Mouse (Mus musculus) liver, embryonic 14.5 days (tissue): ENCODE results near the gene Ddah1. TPM values are rescaled to one million over a fixed set of nuclear protein-coding genes. Genes with fewer than 3 reads are reported as not detected.

Source experiments
- ATAC-seq: fragments of 200-750 bp; cut with Nextera tagmentation; 2 replicates; pipeline ENCODE4 v1.8.0; 2017; ENCODE audit warnings: moderate number of reproducible peaks, mild to moderate bottlenecking, moderate library complexity; ENCODE audit not compliant: insufficient read depth
- DNase-seq, 3 experiments: peaks; one replicate each; pipeline ENCODE4 v3.0.0-alpha.2; 2012 to 2013; ENCODE audit warnings: low read depth in 3 of 3, low spot score in 3 of 3
- H3K27ac ChIP-seq: fragments of 300-500 bp; sonication (generic); 2 replicates; pipeline ENCODE4 v1.5.1; 2014; ENCODE audit warnings: moderate library complexity, mild to moderate bottlenecking, control low read depth, inconsistent platforms
- H3K27me3 ChIP-seq: fragments of 300-500 bp; sonication (generic); 2 replicates; pipeline ENCODE4 v1.6.1; 2014; ENCODE audit warnings: mild to moderate bottlenecking, low read length, moderate library complexity; ENCODE audit not compliant: control insufficient read depth, insufficient read depth
- H3K36me3 ChIP-seq: fragments of 300-500 bp; sonication (generic); replicated peaks from 2 replicates; pipeline ENCODE4 v1.6.1; 2014; ENCODE audit warnings: low read depth; ENCODE audit not compliant: control insufficient read depth, insufficient read depth
- H3K4me1 ChIP-seq, 2 experiments: fragments of 200-500 bp in 1 of 2; fragments of 300-500 bp in 1 of 2; sonication (generic) in 1 of 2; replicated peaks; 2 replicates each; pipeline ENCODE4 v1.6.1; 2012 to 2014; ENCODE audit warnings: antibody characterized with exemption in 1 of 2, inconsistent platforms in 1 of 2, low read length in 1 of 2; ENCODE audit not compliant: control insufficient read depth in 2 of 2, insufficient read depth in 2 of 2
- H3K4me2 ChIP-seq: fragments of 300-500 bp; sonication (generic); 2 replicates; pipeline ENCODE4 v1.6.1; 2014; ENCODE audit warnings: low read depth, mild to moderate bottlenecking, control low read depth, moderate library complexity
- H3K4me3 ChIP-seq, 2 experiments: fragments of 200-500 bp in 1 of 2; fragments of 300-500 bp in 1 of 2; sonication (generic) in 1 of 2; 2 replicates each; pipeline ENCODE4 v1.5.1; 2012 to 2014; ENCODE audit warnings: low read depth in 2 of 2, low read length in 2 of 2, mild to moderate bottlenecking in 2 of 2, control low read depth in 1 of 2, inconsistent platforms in 1 of 2, moderate library complexity in 1 of 2; ENCODE audit not compliant: insufficient read depth in 1 of 2
- H3K9ac ChIP-seq: fragments of 300-500 bp; sonication (generic); replicated peaks from 2 replicates; pipeline ENCODE4 v1.6.1; 2014; ENCODE audit warnings: mild to moderate bottlenecking, control low read depth, moderate library complexity
- H3K9me3 ChIP-seq: fragments of 300-500 bp; sonication (generic); 2 replicates; pipeline ENCODE4 v1.6.1; 2016; ENCODE audit warnings: low read length, mixed read lengths; ENCODE audit not compliant: control insufficient read depth
- CTCF ChIP-seq: IDR thresholded peaks from 2 replicates; pipeline ENCODE4 v1.5.1; 2016; ENCODE audit warnings: antibody characterized with exemption, low read depth, control low read depth
- EP300 ChIP-seq: IDR thresholded peaks from 2 replicates; pipeline ENCODE4 v1.6.1; 2016; ENCODE audit warnings: antibody characterized with exemption, low read depth
- WGBS: fragments of 180-500 bp; shearing (Covaris S2); extraction: QIAGEN DNeasy Blood & Tissue Kit; methylation state at CpG from one replicate; pipeline ENCODE4 v1.1.7; 2014; ENCODE audit not compliant: insufficient replicate concordance; 5-methylcytosine and 5-hydroxymethylcytosine counted together
- polyA plus RNA-seq, 2 experiments: library from polyadenylated mRNA; depleted of rRNA in 1 of 2; stranded (reverse) in 1 of 2; unstranded in 1 of 2; fragments of >200 nt; fragmentation: Nextera tagmentation in 1 of 2; extraction: Ambion mirVana in 1 of 2; gene quantifications; 2 replicates each; pipeline versions ENCODE4 v1.2.1 to v1.2.3; 2012 to 2014

Ddah1 gene
- polyA plus RNA-seq, 2 experiments: 15.6 to 32.1 TPM

DNA sequence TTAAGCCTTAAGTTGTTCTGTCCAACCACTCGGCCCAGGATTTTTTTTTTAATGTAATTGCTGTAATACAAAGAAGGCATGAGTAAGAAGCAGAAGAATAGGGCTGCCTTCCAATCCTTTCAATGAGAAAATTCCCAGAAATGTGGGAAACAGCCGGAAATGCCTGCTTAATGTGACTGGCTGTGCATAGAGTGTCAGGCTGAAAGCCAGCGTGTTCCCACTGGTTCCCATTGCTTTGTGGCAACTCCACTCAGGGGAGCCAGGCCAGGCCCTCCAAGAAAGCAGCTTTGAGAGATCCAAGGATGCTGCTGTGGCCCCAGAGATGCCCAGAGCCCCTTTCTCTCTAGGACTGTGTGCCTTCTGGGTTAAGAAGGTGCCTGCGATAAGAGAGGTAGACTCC, 126.9 kb downstream of the Ddah1 start:
- Histone ChIP-seq H3K9me3 (no peaks in the 10 kb centered on the region), H3K36me3 (no peaks in the 10 kb centered on the region), H3K9ac (no peak overlapping the region), H3K4me1 (0 out of 4 replicates have a peak, but pooled peaks cover 0 to 3% of the 10 kb centered on the region in 2 experiments), H3K4me3 (no peak overlapping the region), H3K4me2 (no peak overlapping the region), H3K27me3 (no peaks in the 10 kb centered on the region), H3K27ac (no peak overlapping the region)
- 57% methylated on average over 4 of the region's 4 CpGs for WGBS
- TF ChIP-seq EP300 (no peak), CTCF (no peak)
- ATAC-seq (no peak), DNase-seq (no peak)

DNA sequence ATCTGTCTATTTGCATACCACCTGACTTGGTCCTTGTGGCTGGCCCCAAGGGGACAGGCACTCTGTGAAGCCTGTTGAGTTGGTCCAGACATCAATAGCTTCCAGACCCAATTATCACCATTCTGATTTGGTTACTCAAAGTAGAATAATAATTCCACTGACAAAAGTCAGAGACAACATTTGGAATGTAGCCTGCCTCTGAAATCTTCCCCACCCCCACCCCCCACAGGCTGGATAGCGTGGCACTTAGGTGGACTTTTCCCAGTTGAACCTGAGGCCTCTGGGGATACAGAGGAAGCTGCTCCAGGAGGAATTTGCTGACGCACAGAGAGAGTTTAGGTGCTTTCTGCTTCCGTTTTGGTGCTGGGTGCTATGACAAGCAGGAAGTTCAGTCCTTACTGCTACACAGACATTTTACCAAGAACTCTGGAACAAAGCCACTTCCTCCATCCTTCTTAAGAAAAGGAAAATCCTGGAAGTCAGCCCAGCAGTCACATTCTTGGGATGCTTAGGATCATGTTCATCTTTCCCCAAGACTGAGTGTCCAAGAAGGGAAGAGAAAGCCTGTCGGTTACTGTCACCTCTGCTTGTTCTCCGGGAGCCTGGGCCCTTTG, 127.5 kb downstream of the Ddah1 start:
- WGBS: 45% methylated on average over 5 of the region's 5 CpGs
- Histone ChIP-seq H3K27me3 (no peaks in the 10 kb centered on the region), H3K4me1 (0 out of 4 replicates have a peak, but pooled peaks cover 0 to 3% of the 10 kb centered on the region in 2 experiments), H3K27ac (no peak overlapping the region), H3K4me2 (no peak overlapping the region), H3K9ac (no peak overlapping the region), H3K9me3 (no peaks in the 10 kb centered on the region), H3K4me3 (no peak overlapping the region), H3K36me3 (no peaks in the 10 kb centered on the region)
- ATAC-seq (no peak), DNase-seq (no peak)
- TF ChIP-seq CTCF (no peak), EP300 (no peak)

DNA sequence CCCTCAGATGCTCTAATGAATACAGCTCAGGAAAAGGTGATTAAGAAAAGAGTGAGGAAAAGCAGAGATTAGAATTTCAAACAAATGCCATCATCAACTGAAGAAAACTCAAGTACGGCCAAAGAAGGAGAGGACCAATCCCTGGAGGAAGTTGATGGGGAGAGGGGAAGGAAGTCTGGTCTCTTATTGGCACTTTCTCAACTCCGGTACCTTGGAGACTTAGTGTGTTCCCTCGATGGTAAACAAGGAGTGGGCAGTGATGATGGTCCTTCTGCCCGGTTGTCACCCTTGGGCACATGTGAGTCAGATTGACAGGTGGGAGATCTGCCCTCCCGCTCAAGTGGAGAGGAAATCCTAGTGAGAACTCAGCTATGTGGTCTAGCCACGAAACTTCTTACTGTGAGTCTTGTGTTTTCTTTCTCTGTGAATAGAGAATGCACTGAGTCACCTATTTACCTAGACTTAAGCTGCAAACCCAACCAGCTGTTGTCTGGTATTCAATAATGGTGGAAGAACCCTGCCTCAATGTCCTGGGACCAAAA, 129.0 kb downstream of the Ddah1 start:
- Histone ChIP-seq H3K36me3 (no peaks in the 10 kb centered on the region), H3K4me1 (0 out of 4 replicates have a peak, but pooled peaks cover 0 to 3% of the 10 kb centered on the region in 2 experiments), H3K9me3 (no peaks in the 10 kb centered on the region), H3K9ac (no peak overlapping the region), H3K27ac (no peak overlapping the region), H3K4me3 (no peak overlapping the region), H3K4me2 (no peak overlapping the region), H3K27me3 (no peaks in the 10 kb centered on the region)
- WGBS: 26% methylated on average over 6 of the region's 6 CpGs
- TF ChIP-seq CTCF: no peak
- no peak for TF ChIP-seq EP300
- DNase-seq: no peak
- ATAC-seq: no peak

DNA sequence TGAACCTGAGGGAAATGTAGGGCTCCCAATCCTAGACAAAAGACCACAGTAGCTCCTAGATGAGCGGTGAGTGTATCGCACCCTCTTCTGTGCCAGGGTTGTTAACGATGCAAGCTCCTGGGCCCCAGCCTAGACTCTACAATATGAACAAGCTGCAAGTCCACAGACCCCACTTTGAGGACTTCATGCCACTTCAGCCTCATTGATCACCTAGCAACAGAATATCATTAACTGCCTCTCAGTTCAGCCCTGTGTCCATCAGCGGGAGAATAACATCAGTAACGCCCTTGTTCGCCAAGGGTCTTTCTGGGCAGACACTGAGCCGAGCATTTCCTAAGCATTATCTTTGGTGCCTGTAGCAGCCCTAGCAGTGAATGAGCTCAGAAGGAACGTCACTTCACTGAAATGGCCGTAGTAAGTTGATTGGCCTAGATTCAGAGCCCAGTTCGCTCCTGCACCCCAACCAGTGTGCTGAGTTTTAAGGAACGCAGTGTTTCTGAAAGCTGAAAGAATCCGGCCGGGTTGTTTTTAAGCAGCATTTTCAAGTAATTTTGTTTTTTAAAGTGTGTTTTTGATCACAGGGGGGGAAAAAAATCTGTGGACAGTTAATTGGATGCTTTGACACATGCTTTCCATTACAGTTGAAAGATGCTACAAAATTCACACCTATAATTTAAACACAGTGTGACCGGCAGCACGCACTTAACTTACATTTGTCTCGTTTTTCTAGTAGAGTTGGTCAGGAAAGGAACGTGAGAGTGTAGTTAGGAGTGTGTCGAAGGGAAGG, 132.1 kb downstream of the Ddah1 start:
- TF ChIP-seq CTCF: no peak
- H3K4me2 ChIP-seq: no peak overlapping the region
- no peak overlapping the region for H3K9ac ChIP-seq
- no peaks in the 10 kb centered on the region for H3K27me3 ChIP-seq
- H3K4me1 ChIP-seq: 0 out of 4 replicates have a peak, but pooled peaks cover 0 to 3% of the 10 kb centered on the region in 2 experiments
- H3K27ac ChIP-seq: no peak overlapping the region
- H3K36me3 ChIP-seq: no peaks in the 10 kb centered on the region
- no peaks in the 10 kb centered on the region for H3K9me3 ChIP-seq
- H3K4me3 ChIP-seq: no peak overlapping the region
- 79% methylated on average over 18 of the region's 18 CpGs for WGBS
- ATAC-seq (no peak), DNase-seq (no peak)

DNA sequence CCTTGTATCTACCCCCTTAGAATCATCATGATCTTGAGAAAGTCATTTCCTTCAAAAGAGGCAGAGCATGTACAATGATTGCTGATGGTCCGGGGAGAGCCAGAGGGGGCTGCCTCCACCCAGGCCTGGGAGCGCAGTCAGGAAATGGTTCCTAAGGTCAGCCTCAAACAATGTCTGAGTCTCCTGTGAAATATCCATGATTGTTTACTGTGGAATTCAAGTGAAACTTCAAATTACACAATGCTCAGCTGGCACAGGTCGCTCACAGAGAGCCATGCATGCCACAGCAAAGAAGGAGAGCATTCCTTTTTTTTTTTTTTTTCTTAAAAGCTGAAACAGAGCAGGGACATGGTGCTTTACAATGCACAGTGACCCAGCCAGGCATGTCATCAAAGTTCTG, 134.0 kb downstream of the Ddah1 start:
- no peaks in the 10 kb centered on the region for H3K27me3 ChIP-seq
- no peak for TF ChIP-seq EP300
- TF ChIP-seq CTCF: no peak
- DNase-seq (no peak), ATAC-seq (no peak)
- no peaks in the 10 kb centered on the region for H3K9me3 ChIP-seq
- no peak overlapping the region for H3K4me2 ChIP-seq
- no peaks in the 10 kb centered on the region for H3K4me1 ChIP-seq
- H3K27ac ChIP-seq: no peak overlapping the region
- H3K36me3 ChIP-seq: no peaks in the 10 kb centered on the region
- WGBS: 47% methylated on average over 3 of the region's 3 CpGs
- no peak overlapping the region for H3K4me3 ChIP-seq
- no peak overlapping the region for H3K9ac ChIP-seq
